Mouse (Mus musculus) liver (tissue): Measurements from ENCODE around the gene Plcb4.

Experiments
- DNase-seq: peaks from one replicate; pipeline ENCODE4 v3.0.0-alpha.2; 2020; ENCODE audit warnings: mixed read lengths

Gene Plcb4

DNA sequence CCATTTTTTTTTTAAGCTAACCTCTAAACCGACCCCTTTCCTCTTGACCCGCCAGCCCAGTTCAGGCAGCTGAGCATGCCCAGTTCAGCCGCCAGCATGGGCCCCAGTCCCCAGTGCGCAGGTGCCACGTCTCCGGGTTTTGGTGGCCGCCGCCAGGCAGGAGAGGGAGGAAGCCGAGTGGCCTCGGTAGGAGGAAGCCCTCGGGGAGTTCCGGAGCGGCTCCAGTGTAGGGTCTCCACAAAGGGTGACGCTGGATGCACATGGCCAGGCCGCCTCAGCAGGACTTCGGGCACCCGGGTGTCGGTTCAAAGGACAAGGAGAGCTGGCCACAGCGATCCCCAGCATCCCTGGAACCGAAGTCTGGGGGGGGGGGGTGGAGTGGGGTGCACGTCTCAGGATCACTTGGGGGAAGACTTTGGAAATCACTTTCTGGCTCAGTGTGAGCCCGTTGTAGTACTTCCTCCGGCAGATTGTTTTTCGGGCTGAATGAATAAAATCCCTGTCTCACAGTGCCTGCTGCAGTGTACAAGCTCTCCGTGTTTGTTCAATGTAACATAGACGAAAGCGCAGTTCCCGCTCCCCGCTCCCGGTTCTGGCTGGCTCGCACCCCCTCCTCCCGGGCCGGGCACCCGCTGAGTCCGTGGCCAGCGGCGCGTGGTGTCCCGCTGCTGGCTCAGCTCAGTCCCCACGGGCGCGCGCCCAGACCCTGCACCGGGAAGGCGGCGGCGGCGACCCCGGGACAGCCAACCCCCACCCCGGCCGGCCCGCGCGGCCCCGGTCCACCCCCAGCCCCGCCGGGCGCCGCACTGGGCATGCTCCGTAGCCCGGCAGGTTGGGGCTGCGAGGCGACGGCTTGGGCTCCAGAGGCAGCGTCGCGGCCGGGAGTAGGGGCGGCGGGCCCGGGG lies at the start of gene Plcb4:
Gene Plcb4 (plus strand): TSS at position 526 of the 905 bp plus-strand sequence.
- DNase-seq = peak; percentile 82

- no peak for DNase-seq
These were observed 44.1 kb upstream of the Plcb4 start for GRCm38 (mm10) chr2:135614651-135615261.

- DNase-seq = no peak
These were observed 42.7 kb upstream of the Plcb4 start for GRCm38 (mm10) chr2:135616090-135616489.

- no peak for DNase-seq
These were observed 40.3 kb upstream of the Plcb4 start for GRCm38 (mm10) chr2:135618551-135618950.

- DNase-seq = no peak
These were observed 38.9 kb upstream of the Plcb4 start for GRCm38 (mm10) chr2:135619956-135620355.

- DNase-seq = no peak
These were observed 31.0 kb upstream of the Plcb4 start for GRCm38 (mm10) chr2:135627821-135628220.

DNA sequence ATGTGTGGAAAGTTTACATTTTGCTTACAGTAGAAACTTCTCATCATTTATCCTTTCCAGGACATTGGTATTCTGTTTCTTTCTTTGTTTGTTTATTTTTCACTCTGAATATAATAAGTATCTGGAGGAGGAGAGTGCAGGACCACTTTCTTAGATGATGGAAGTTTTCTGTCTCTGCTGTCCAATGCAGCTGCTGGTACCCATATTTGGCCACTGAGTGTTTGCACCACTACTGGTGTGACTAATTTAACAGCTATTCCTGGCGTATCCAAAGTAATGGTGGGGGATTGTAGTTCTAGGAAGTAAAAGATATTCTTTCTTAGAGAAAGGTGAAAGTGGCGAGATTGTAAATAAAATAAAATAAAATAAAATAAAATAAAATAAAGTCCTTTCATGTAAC lies 21.6 kb upstream of the Plcb4 start:
- DNase-seq = no peak

GRCm38 (mm10) chr2:135641002-135641401 lies 17.8 kb upstream of the Plcb4 start:
- no peak for DNase-seq

- DNase-seq = no peak
These were observed 17.2 kb upstream of the Plcb4 start for GRCm38 (mm10) chr2:135641636-135642035.

DNA sequence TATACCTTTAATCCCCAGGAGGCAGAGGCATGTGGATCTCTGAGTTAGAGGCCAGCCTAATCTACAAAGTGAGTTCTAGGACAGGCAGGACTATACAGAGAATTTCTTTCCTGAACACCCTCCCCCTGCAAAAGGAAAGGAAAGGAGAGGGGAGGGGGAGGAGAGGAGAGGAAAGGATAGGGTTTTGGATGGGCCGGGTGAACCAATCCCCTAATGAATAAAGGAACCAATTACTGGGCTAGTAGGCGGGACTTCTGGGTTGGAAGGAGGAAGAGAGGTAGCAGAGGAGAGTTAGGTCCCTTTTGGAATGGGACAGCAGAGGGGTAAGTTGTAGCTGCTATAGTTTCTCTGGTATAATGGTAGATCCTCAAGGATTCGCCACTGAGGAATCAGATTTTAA lies 12.6 kb upstream of the Plcb4 start:
- DNase-seq = no peak

DNA sequence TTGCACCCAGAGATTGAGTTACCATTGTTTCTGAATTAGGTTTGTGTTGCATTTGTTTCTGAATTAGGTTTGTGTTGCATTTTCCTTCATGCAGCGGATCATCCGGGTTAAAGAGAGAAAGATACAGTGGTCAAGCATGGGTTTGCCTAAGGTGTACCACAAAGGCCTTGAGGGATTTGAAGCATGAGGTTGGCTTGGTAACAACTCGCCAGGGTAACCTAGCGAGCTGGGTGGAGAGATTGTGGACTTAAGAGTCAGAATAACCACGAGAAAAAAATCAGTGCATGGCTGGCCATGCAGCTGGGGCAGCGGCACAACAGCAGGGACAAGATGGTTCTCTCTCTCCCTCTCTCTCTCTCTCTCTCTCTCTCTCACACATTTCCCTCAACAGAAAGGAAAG lies 12.2 kb upstream of the Plcb4 start:
- no peak for DNase-seq

DNA sequence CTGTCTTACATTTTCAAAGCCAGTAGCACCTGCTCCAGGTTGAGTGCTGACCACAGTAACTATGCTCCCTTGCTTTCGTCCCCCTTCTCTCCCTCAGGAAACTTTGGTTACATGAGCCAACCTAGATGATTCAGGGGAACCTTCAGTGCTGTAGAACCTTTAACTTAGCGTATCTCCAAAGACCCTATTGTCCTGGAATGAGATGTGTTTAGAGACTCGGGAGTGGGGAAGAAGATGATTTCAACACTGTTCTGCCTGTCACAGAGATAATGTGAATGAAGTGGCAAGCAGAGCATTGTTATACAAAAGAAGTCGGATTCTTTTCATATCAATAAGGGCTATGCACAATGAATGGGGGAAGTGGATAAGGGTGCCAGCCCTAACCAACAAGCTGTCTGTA lies 10.8 kb upstream of the Plcb4 start:
- DNase-seq = no peak

GRCm38 (mm10) chr2:135650885-135651284 lies 7.9 kb upstream of the Plcb4 start:
- DNase-seq = no peak

DNA sequence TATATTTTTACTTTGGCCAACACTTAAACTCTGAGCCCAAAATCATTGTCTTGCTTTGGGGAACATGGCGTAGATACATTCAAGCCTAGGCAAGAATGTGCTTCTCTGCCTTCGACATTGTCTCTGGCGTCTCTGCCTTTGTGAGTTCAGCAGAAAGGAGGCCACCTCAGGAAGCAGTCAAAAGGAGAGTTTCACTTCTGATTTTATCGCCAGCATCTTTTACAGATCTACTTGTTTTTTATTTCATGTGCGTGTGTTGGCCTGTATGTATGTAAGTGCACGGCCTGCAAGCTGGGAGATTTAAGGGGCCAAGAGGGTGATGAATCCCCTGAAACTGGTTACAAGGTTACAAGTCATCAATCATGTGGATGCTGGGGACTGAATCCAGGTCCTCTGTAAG lies 6.8 kb upstream of the Plcb4 start:
- DNase-seq = no peak

DNA sequence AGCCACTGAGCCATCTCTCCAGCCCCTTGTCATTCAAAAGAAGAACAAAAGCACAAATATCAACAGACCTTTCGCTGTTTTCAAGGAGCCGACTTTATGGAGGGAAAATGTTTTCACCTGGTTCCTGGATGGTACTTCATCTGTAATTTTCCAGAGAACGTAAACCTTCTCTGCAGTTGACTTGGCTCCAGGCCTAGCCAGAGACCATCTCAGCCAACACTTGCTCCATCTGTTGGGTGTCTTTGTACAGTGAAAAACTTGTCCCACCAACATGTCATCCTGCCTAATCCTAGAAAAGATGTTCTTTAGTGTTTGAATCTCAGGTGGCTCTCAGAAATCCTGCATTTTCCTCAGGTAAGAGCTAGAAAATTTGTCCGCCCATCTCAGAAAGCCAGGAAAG lies 6.4 kb upstream of the Plcb4 start:
- no peak for DNase-seq

- DNase-seq = no peak
These were observed 2.9 kb upstream of the Plcb4 start for GRCm38 (mm10) chr2:135655948-135656347.

DNA sequence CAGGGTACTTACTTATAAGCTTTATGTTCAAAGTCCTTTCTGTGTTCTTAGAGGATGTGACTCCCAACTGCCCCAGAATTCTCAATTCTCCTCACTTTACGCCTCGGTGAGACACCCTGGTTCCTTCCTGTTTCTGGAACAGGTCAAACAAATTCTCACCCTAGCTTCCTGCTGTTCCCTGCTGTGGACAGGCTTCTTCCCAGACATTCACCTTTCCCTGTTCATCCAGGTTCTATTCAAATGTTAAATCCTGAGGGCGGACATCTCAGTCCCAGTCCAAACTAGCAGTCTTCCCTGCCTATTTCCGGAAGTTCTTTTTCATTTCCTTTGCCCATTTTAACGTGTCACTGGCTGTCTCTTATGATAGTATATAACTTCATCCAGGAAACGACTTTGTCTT lies 2.2 kb upstream of the Plcb4 start:
- no peak for DNase-seq

- DNase-seq = peak; percentile 58
These were observed 775 bp downstream of the Plcb4 start for GRCm38 (mm10) chr2:135659391-135660180.

- no peak for DNase-seq
These were observed 2.0 kb downstream of the Plcb4 start for GRCm38 (mm10) chr2:135660816-135661215.

- DNase-seq = no peak
These were observed 5.0 kb downstream of the Plcb4 start for GRCm38 (mm10) chr2:135663785-135664184.

GRCm38 (mm10) chr2:135667496-135667895 lies 8.7 kb downstream of the Plcb4 start:
- DNase-seq = no peak

GRCm38 (mm10) chr2:135672459-135673104 lies 13.8 kb downstream of the Plcb4 start:
- DNase-seq = no peak

GRCm38 (mm10) chr2:135673649-135674048 lies 14.8 kb downstream of the Plcb4 start:
- DNase-seq = no peak
